Comparison of ENCODE assay signal across 19 mouse cellular contexts in the genomic region with DNA sequence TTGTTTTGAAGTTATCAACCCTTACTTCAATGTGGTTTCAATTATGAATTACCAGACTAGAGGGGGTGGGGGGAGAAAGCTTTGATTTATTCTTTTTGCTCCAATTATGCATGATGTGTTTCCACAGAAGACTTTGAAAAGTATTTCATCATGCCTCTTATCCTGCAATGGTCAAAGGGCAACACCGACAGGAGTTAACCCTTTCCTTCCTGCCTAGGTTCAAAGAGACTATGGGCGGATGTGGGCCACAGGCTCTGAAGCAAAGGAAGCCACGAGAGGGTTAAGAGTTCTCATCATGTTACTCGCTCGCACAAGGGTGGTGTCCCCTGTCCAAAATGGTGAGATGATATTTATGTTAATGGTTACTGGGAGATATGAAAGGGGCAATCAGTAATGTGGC.
DNase-seq lines count a peak whose midpoint lies in the region; ATAC-seq and TF ChIP-seq lines count a peak whose summit lies in the region.
"Had no signal": no experiment of that assay in that cellular context is flagged by ENCODE, and none has a peak within 500 bp of the region (broad histone marks: within the 10 kb centered on the region; RNA-seq: fewer than 3 reads in every experiment).

No protein-coding gene starts in this region.

- no peak for TF ChIP-seq CTCF in cerebellum, adult 2 months (IDR thresholded peaks at IDR 0.05; ENCODE audit: borderline replicate concordance, insufficient read depth, low read depth, low read length)

- no peak overlapping the region for H3K9ac ChIP-seq in embryonic facial prominence, embryonic 12.5 days
- H3K9ac ChIP-seq: forebrain, postnatal 0 days; limb, embryonic 12.5 days; midbrain, embryonic 15.5 days had no signal

- peaks cover 70% of the 10 kb centered on the region for H3K4me1 ChIP-seq in embryonic facial prominence, embryonic 12.5 days
- peaks cover 79% of the 10 kb centered on the region for H3K4me1 ChIP-seq in limb, embryonic 10.5 days
- H3K4me1 ChIP-seq in cerebellum, adult 2 months (ENCODE audit: control insufficient read depth, insufficient read depth, low read length) = peaks cover 36% of the 10 kb centered on the region

- no peaks in the 10 kb centered on the region for H3K27me3 ChIP-seq in embryonic facial prominence, embryonic 12.5 days
- H3K27me3 ChIP-seq in limb, embryonic 10.5 days (ENCODE audit: low read depth, poor library complexity, severe bottlenecking) = no peaks in the 10 kb centered on the region
- no peaks in the 10 kb centered on the region for H3K27me3 ChIP-seq in cerebellum, adult 2 months (ENCODE audit: control insufficient read depth, insufficient read depth, low read length)
- H3K27me3 ChIP-seq: midbrain, embryonic 15.5 days; Patski had no signal

- no peaks in the 10 kb centered on the region for H3K9me3 ChIP-seq in embryonic facial prominence, embryonic 12.5 days
- H3K9me3 ChIP-seq in limb, embryonic 10.5 days (replicated peaks) = no peaks in the 10 kb centered on the region
- H3K9me3 ChIP-seq: heart, embryonic 10.5 days; limb, embryonic 12.5 days; midbrain, embryonic 15.5 days had no signal

- WGBS in embryonic facial prominence, embryonic 12.5 days = 13% methylated on average over 5 of the region's 5 CpGs
- WGBS in limb, embryonic 10.5 days = 15% methylated on average over 5 of the region's 5 CpGs
- whole genome bisulfite sequencing in cerebellum, adult 2 months = 90% methylated on average over 5 of the region's 5 CpGs

- no peak for TF ChIP-seq POLR2A in cerebellum, adult 2 months (IDR thresholded peaks at IDR 0.05; ENCODE audit: borderline replicate concordance, insufficient read depth, low read length)

- peak; percentile 15 for DNase-seq in adrenal gland, postnatal 14 days
- DNase-seq in adrenal gland, postnatal 25 days = no peak
- DNase-seq in CD4-positive, CD25-positive, alpha-beta regulatory T cell, adult 2 months (ENCODE audit: low read depth, low spot score) = peak; percentile 56
- DNase-seq in limb, embryonic 10.5 days (ENCODE audit: low spot score) = peak; percentile 64
- DNase-seq in cerebellum, adult 9-10 months = no peak
- no peak for DNase-seq in cerebellum, adult 2 months
- no peak for DNase-seq in kidney, postnatal 10 days
- DNase-seq: cerebellum, adult 11-12 months; forebrain, postnatal 0 days; gastrocnemius, postnatal 10 days; kidney, postnatal 36 days; lung, adult 18-20 months had no signal

- H3K4me2 ChIP-seq in embryonic facial prominence, embryonic 12.5 days (replicated peaks) = no peak overlapping the region
- H3K4me2 ChIP-seq: limb, embryonic 12.5 days; midbrain, embryonic 15.5 days had no signal

- ATAC-seq in embryonic facial prominence, embryonic 12.5 days (ENCODE audit: insufficient number of reproducible peaks, insufficient read depth, low FRiP score, low TSS enrichment) = 0 out of 2 replicates have a peak, but pooled peaks have one; percentile 22
- ATAC-seq: forebrain, postnatal 0 days; hindbrain, postnatal 0 days; midbrain, embryonic 15.5 days; Patski had no signal

- no peak overlapping the region for H3K4me3 ChIP-seq in embryonic facial prominence, embryonic 12.5 days
- H3K4me3 ChIP-seq in limb, embryonic 10.5 days = no peak overlapping the region
- no peak overlapping the region for H3K4me3 ChIP-seq in cerebellum, adult 2 months (replicated peaks; ENCODE audit: insufficient read depth, low read depth, low read length)
- H3K4me3 ChIP-seq: heart, embryonic 10.5 days; limb, embryonic 12.5 days; midbrain, embryonic 15.5 days had no signal

- H3K36me3 ChIP-seq in embryonic facial prominence, embryonic 12.5 days = no peaks in the 10 kb centered on the region
- H3K36me3 ChIP-seq in limb, embryonic 10.5 days = no peaks in the 10 kb centered on the region
- H3K36me3 ChIP-seq: heart, embryonic 10.5 days; limb, embryonic 12.5 days; midbrain, embryonic 15.5 days had no signal

- H3K27ac ChIP-seq in embryonic facial prominence, embryonic 12.5 days = peak overlapping the region; percentile 55
- peak overlapping the region; percentile 71; the same call in 1 of the 2 replicates for H3K27ac ChIP-seq in limb, embryonic 10.5 days
- no peak overlapping the region for H3K27ac ChIP-seq in cerebellum, adult 2 months (ENCODE audit: insufficient read depth, low read length)
- H3K27ac ChIP-seq: hindbrain, postnatal 0 days; macrophage; midbrain, embryonic 15.5 days had no signal

Comparison
In these comparisons a context has a peak if more than half of its experiments do, and no peak if none do; other contexts are left out.
1. DNase-seq: peak in adrenal gland, postnatal 14 days (single experiment), CD4-positive, CD25-positive, alpha-beta regulatory T cell, adult 2 months (single experiment) and limb, embryonic 10.5 days (single experiment); none in adrenal gland, postnatal 25 days (single experiment), cerebellum, adult 9-10 months (single experiment), cerebellum, adult 2 months (0 of 2) and kidney, postnatal 10 days (single experiment).